Mouse (Mus musculus) hematopoietic stem cell, adult 5-6 weeks (primary cell): ENCODE data around the gene Cmtm4. TPM values are rescaled to one million over a fixed set of nuclear protein-coding genes. Genes with fewer than 3 reads are reported as not detected.
A peak's percentile ranks its signal among the peaks of the same experiment; 100 is the strongest.
"Not testable (repeated sequence)": the region's sequence is repeated elsewhere in the genome, so short reads cannot be mapped to it uniquely, and the experiment has no call there.

Experiments used
- ATAC-seq, 2 experiments: fragments of 125-278 bp in 1 of 2; replicated peaks in 1 of 2; 2 replicates each; pipeline ENCODE4 v1.8.0; 2016 to 2017; ENCODE audit warnings: inconsistent platforms in 2 of 2, mild to moderate bottlenecking in 2 of 2, moderate number of reproducible peaks in 2 of 2, low read depth in 1 of 2, moderate TSS enrichment in 1 of 2; ENCODE audit not compliant: low FRiP score in 2 of 2, poor library complexity in 2 of 2, severe bottlenecking in 2 of 2, insufficient read depth in 1 of 2, low TSS enrichment in 1 of 2
- total RNA-seq: library from RNA; stranded (forward); fragments of 172-1452, 232-1000 nt; gene quantifications from 2 replicates; pipeline ENCODE4 v1.2.3, GENCODE M21; 2017

Gene Cmtm4
- total RNA-seq, 1 experiment from 2014 or later, result 4.4 TPM

- no peak for ATAC-seq
These were observed 62.7 kb downstream of the Cmtm4 start for GRCm38 (mm10) chr8:104332665-104333631.

DNA sequence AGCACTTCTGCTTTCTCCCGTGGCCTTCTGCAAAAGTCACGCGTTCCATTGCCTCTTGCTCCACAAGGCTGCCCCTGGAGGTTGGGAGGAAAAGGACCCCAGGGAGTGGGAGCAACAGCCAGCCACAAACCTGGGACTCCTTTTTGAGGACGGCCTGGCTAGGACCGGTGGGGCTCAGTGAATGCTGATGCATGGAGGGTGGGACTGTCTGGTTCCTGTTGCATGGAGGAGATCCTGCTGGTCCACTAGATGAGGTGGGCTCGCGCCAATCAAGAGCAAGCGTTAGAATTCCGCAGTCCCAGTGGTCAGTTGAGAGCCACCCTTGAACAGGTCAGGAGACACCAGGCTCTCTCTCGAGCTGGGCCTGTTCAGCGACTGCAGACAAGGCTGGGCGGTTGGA lies 73.7 kb downstream of the Cmtm4 start, which contains the start of gene Cmtm2b:
Gene Cmtm2b, plus strand, starts transcription at position 301 of the 400 bp plus-strand sequence.
- ATAC-seq, result not testable (repeated sequence)

DNA sequence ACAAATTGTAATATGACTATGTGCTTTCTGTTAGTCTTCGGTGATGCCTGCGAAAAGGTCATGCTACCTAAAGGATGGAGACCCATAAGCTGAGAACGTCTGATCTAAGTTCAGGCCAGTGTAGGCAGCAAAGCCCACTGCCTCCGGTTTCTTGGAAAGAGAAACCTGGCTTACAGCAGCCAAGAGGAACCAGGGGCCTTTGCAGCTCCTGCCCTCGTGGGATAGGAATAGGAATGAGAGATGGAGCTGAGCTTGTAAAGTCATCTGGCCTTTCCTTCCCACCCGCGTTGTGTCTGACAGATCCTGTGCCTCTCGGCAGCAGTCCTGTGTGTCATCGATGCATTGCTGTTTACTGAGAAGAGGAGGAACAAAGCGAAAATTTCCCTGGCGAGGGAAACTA lies 74.3 kb downstream of the Cmtm4 start, which contains the start of gene Gm11020:
Gene Gm11020, plus strand, starts transcription at position 301 of the 400 bp plus-strand sequence.
- not testable (repeated sequence) for ATAC-seq

DNA sequence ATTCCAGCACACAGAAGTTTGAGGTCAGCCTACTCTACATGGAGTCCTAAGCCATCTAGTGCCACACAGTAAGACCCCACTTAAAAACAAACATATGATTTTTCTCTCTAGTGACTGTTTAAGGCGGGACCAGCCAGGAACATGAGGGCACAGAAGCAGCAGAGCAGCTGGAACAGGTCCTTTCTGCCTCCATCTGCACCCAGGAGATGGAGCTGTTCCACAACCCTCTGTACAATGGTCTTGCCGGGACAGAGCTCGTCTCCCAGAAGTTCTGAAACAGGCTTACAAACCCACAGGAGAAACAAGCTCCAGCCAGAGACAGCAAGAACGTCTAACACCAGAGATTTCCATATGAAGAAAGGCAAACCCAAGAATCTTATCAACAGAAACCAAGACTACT lies 82.3 kb downstream of the Cmtm4 start:
- ATAC-seq, result no peak

GRCm38 (mm10) chr8:104312023-104312422 lies 83.6 kb downstream of the Cmtm4 start:
- ATAC-seq, result not testable (repeated sequence)

DNA sequence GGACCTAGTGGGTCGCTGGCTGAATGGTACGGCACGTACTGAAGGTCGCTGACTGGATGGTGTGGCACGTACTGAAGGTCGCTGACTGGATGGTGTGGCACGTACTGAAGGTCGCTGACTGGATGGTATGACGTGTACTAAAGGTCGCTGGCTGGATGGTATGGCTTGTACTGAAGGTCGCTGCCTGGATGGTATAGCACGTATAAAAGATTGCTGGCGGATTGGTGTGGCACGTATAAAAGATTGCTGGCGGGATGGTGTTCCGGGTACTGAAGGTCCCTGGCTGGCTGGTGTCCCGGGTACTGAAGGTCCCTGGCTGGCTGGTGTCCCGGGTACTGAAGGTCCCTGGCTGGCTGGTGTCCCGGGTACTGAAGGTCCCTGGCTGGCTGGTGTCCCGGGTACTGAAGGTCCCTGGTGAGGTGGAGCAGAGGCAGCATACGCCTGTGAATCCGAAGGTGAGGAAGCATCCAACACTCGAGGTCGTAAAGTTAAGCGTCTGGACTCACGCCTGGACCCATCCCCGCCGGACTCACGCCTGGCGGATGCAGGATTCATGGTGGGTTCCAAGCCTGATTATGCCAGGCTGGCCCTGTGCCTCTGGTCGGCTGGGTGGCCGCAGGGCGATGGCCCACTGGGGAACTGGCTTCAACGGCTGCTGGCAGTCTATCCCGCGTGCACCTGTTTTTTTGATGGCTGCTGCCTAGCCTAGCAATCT lies 86.0 kb downstream of the Cmtm4 start, which contains the start of the genes Gm45711 and Cmtm1:
Gene Gm45711, minus strand, starts transcription at position 641 of the 715 bp plus-strand sequence.
Gene Cmtm1, minus strand, starts transcription at position 705 of the 715 bp plus-strand sequence.
- ATAC-seq, result not testable (repeated sequence)

DNA sequence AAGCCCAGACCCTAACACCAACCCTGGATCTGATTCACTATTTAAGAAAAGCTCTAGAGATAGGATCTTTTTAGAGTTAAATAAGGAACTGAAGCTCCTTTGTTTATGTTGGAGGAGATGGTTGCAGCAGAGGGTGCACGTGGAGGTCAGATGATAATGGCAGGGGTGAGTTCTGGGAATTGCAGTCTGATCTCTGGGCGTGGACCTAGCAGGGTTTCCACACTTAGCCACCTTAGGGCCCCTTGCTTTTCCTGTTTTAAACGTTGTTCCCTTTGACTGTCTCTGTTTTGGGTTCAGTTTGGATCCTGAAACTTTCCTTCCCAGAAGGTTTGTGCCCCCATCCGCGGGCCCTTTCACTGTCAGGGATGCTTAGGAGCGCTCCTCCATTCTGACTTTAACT lies 87.3 kb downstream of the Cmtm4 start:
- ATAC-seq, result not testable (repeated sequence)

DNA sequence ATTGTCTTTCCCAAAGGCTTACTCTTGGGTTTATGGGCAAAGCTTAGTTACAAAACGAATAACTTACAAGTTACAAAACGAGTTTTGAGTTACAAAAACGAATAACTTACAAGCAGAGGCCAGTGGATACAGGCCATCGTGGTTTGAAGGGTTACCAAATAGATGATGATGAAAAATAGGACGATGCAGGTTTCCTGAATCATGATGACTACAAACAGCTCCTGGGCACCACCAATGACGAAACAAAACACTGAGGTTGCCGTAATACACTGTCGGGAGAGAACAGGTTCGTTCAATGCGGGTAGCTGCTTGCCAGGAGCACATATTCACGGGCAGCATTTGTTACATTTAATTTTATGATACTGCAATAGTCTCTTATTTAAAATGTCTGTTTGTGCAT lies 90.6 kb downstream of the Cmtm4 start:
- ATAC-seq, result peak in 1 of 2 experiments; percentile 21; a peak in 1 of 4 replicates

DNA sequence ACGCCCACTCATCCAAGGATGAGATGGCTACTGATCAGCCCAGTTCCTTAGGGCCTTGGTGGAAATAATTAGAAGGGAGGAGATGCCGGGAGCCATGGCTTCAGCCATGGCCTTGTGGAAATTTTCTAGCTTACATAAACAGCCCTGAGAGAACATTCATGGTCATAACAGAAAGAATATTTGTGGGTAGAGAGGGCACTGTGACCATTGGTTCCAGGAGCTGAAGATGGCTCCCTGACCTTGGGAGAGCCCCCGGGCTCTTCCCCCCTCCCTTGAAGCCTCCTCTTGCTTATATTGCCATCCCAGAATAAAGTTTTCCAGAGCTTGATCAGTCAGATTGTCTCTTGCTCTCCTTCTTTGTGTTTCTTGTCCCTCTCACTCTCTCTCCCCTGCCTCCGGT lies 93.1 kb downstream of the Cmtm4 start:
- not testable (repeated sequence) for ATAC-seq

GRCm38 (mm10) chr8:104301577-104301976 lies 94.0 kb downstream of the Cmtm4 start:
- ATAC-seq, result not testable (repeated sequence)

Other genes with a start within 250 kb of the Cmtm4 start
- gene Bean1, start 225.4 kb downstream of the Cmtm4 start, total RNA-seq, result not detected in 2 replicates
- gene Tk2, start 147.2 kb downstream of the Cmtm4 start, total RNA-seq, result 22.0 and 23.6 TPM in 2 replicates
- gene Cklf, start 144.9 kb downstream of the Cmtm4 start, total RNA-seq, result 23.2 and 26.5 TPM in 2 replicates
- not detected in 2 replicates for gene Cmtm2a, start 102.6 kb downstream of the Cmtm4 start, total RNA-seq
- not detected in 2 replicates for gene Gm45711, start 85.7 kb downstream of the Cmtm4 start, total RNA-seq
- gene Cmtm1, start 85.7 kb downstream of the Cmtm4 start, total RNA-seq, result not detected in 2 replicates
- not detected in 2 replicates for gene Gm11020, start 74.2 kb downstream of the Cmtm4 start, total RNA-seq
- not detected in 2 replicates for gene Cmtm2b, start 73.6 kb downstream of the Cmtm4 start, total RNA-seq
- 12.1 and 12.9 TPM in 2 replicates for gene Cmtm3, start 56.4 kb downstream of the Cmtm4 start, total RNA-seq
- gene Dync1li2, start 47.2 kb upstream of the Cmtm4 start, total RNA-seq, result 74.0 and 74.4 TPM in 2 replicates
- not detected in 2 replicates for gene Terb1, start 114.1 kb upstream of the Cmtm4 start, total RNA-seq
- 72.7 and 118 TPM in 2 replicates for gene Nae1, start 138.8 kb upstream of the Cmtm4 start, total RNA-seq
- 0.79 and 1.4 TPM in 2 replicates for gene Car7, start 138.9 kb upstream of the Cmtm4 start, total RNA-seq
- gene Pdp2, start 195.6 kb upstream of the Cmtm4 start, total RNA-seq, result 13.0 and 13.9 TPM in 2 replicates
- not detected in 2 replicates for gene Cdh16, start 228.6 kb upstream of the Cmtm4 start, total RNA-seq
- 15.0 and 16.3 TPM in 2 replicates for gene Rrad, start 235.5 kb upstream of the Cmtm4 start, total RNA-seq
- gene Ciao2b, start 246.2 kb upstream of the Cmtm4 start, total RNA-seq, result 24.9 and 31.4 TPM in 2 replicates